Mouse (Mus musculus) erythroblast, embryonic 14.5 days (primary cell): ENCODE data around the gene Bcl10.

Source experiments
- GATA1 ChIP-seq: IDR thresholded peaks from 2 replicates; pipeline ENCODE4 v1.6.1; 2012; ENCODE audit warnings: low read length, inconsistent platforms, mixed read lengths
- TAL1 ChIP-seq: IDR thresholded peaks from 3 replicates; pipeline ENCODE4 v1.6.1; 2012; ENCODE audit warnings: low read length, inconsistent platforms, mixed read lengths

- TF ChIP-seq GATA1, result no peak
- TF ChIP-seq TAL1, result no peak
Measured at GRCm38 (mm10) chr3:145922019-145922854, at the start of gene Bcl10.
